Mouse (Mus musculus): ENCODE measurements around the gene Ccdc177.

GRCm38 (mm10) chr12:80706915-80707604 is 53.4 kb downstream of the Ccdc177 start:
- TF ChIP-seq NRF1 (IDR thresholded peaks at IDR 0.05; ENCODE audit: low read depth, low read length): no peak
- TF ChIP-seq KAT2A (IDR thresholded peaks at IDR 0.05; ENCODE audit: insufficient replicate concordance, low read length): no peak
- no peak for TF ChIP-seq ETS1 (conservative IDR thresholded peaks at IDR 0.05; ENCODE audit: low read depth, low read length)
- TF ChIP-seq MAX (IDR thresholded peaks at IDR 0.05; ENCODE audit: low read length): no peak
- TF ChIP-seq MAFK (IDR thresholded peaks at IDR 0.05; ENCODE audit: insufficient replicate concordance, low read length): no peak
- no peak for TF ChIP-seq BHLHE40 (IDR thresholded peaks at IDR 0.05; ENCODE audit: low read depth, low read length)
- TF ChIP-seq CTCF (conservative IDR thresholded peaks at IDR 0.05 in 1 of 2, IDR thresholded peaks at IDR 0.05 in 1 of 2; ENCODE audit: low read depth in 2 of 2, low read length in 2 of 2): no peak
- no peak for TF ChIP-seq MAZ (IDR thresholded peaks at IDR 0.05; ENCODE audit: low read depth, low read length)
- no peak for TF ChIP-seq GABPA (IDR thresholded peaks at IDR 0.05; ENCODE audit: insufficient replicate concordance, low read depth, low read length)

Data from CH12.LX (cell line).